Mouse (Mus musculus) intestine, embryonic 14.5 days (tissue): ENCODE measurements around the gene Tpk1. TPM values are rescaled to one million over a fixed set of nuclear protein-coding genes. Genes with fewer than 3 reads are reported as not detected.

Experiments used
- ATAC-seq: fragments of 200-750 bp; cut with Nextera tagmentation; replicated peaks from 2 replicates; pipeline ENCODE4 v1.8.0; 2017; ENCODE audit warnings: low read depth, moderate number of reproducible peaks, moderate TSS enrichment, moderate library complexity; ENCODE audit not compliant: low FRiP score, low TSS enrichment
- DNase-seq: peaks from one replicate; pipeline ENCODE4 v3.0.0-alpha.2; 2018; ENCODE audit warnings: low spot score
- H3K27ac ChIP-seq: fragments of 300-500 bp; sonication (generic); 2 replicates; pipeline ENCODE4 v1.5.1; 2014; ENCODE audit warnings: low read depth, mild to moderate bottlenecking, control low read depth
- H3K27me3 ChIP-seq: fragments of 300-500 bp; sonication (generic); replicated peaks from 2 replicates; pipeline ENCODE4 v1.6.1; 2014; ENCODE audit warnings: low read length, control low read depth; ENCODE audit not compliant: control insufficient read depth, insufficient read depth
- H3K36me3 ChIP-seq: fragments of 300-500 bp; sonication (generic); 2 replicates; pipeline ENCODE4 v1.6.1; 2014; ENCODE audit warnings: low read length, control low read depth; ENCODE audit not compliant: control insufficient read depth, insufficient read depth
- H3K4me1 ChIP-seq: fragments of 300-500 bp; sonication (generic); replicated peaks from 2 replicates; pipeline ENCODE4 v1.6.1; 2014; ENCODE audit warnings: low read length, control low read depth, mixed read lengths; ENCODE audit not compliant: control insufficient read depth, insufficient read depth
- H3K4me2 ChIP-seq: fragments of 300-500 bp; sonication (generic); 2 replicates; pipeline ENCODE4 v1.6.1; 2014; ENCODE audit warnings: low read length
- H3K4me3 ChIP-seq: fragments of 300-500 bp; sonication (generic); 2 replicates; pipeline ENCODE4 v1.5.1; 2014; ENCODE audit warnings: low read depth, low read length, control low read depth, mixed read lengths
- H3K9ac ChIP-seq: fragments of 300-500 bp; sonication (generic); 2 replicates; pipeline ENCODE4 v1.6.1; 2014; ENCODE audit warnings: mild to moderate bottlenecking, low read length
- H3K9me3 ChIP-seq: fragments of 300-500 bp; sonication (generic); 2 replicates; pipeline ENCODE4 v1.6.1; 2016; ENCODE audit warnings: low read length, control low read depth; ENCODE audit not compliant: control insufficient read depth
- WGBS: fragments of 180-500 bp; shearing (Covaris S2); extraction: QIAGEN DNeasy Blood & Tissue Kit; methylation state at CpG from one replicate; pipeline ENCODE4 v1.1.7; 2014; 5-methylcytosine and 5-hydroxymethylcytosine counted together
- polyA plus RNA-seq: library from polyadenylated mRNA; unstranded; fragments of >200 nt; fragmentation: Nextera tagmentation; extraction: Ambion mirVana; gene quantifications from 2 replicates; pipeline ENCODE4 v1.2.1, GENCODE M21; 2014

The Tpk1 gene
- polyA plus RNA-seq, 1 experiment from 2014 or later: 11.8 TPM

DNA sequence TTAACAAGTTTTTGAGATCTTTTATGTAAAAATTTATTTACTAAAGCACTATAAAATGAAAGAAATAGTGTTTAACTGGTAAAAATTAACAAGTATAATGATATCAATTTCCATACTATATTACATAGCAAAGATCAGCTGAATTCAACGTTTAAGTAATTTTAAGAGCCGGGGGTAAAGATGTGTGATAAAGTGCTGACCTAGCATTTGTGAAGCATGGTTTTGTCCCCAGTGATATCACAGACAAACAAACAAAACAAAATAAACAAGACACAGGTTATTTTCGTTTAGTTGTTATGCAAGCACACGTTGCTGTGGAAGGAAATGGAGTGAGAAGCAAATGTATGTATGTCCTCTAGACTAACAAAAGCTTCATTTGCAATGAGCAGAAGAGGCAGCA lies 103.6 kb downstream of the Tpk1 start:
- Histone ChIP-seq H3K4me1 (no peaks in the 10 kb centered on the region), H3K27ac (no peak overlapping the region), H3K4me3 (no peak overlapping the region), H3K4me2 (no peak overlapping the region), H3K9me3 (no peaks in the 10 kb centered on the region), H3K36me3 (no peaks in the 10 kb centered on the region), H3K27me3 (no peaks in the 10 kb centered on the region), H3K9ac (no peak overlapping the region)
- WGBS: 81% methylated on average over 4 of the region's 4 CpGs
- no peak for ATAC-seq
- no peak for DNase-seq

DNA sequence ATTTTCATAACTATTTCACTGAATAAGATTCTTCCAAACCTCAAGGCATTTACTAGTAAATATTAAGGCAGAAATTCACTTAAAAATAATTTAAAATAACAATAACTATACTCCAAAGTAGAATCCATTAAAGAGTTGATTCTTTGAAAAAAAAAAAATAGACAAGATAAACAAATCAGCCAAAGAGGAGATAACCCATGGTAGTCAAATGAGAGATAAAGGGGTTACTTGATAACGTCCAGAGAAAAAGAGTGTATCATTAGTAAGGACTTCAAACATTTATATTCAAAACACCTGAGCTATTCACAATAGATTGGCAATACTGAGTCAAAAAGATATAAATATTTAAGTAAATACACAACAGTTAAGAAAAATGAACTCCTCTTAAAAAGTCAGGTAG lies 114.7 kb downstream of the Tpk1 start:
- no peak overlapping the region for H3K27ac ChIP-seq
- DNase-seq (no peak), ATAC-seq (no peak)
- H3K9me3 ChIP-seq: no peaks in the 10 kb centered on the region
- no peaks in the 10 kb centered on the region for H3K36me3 ChIP-seq
- 80% methylated on average over 1 of the region's 1 CpGs for WGBS
- no peak overlapping the region for H3K4me3 ChIP-seq
- no peak overlapping the region for H3K9ac ChIP-seq
- no peaks in the 10 kb centered on the region for H3K4me1 ChIP-seq
- no peaks in the 10 kb centered on the region for H3K27me3 ChIP-seq
- no peak overlapping the region for H3K4me2 ChIP-seq

DNA sequence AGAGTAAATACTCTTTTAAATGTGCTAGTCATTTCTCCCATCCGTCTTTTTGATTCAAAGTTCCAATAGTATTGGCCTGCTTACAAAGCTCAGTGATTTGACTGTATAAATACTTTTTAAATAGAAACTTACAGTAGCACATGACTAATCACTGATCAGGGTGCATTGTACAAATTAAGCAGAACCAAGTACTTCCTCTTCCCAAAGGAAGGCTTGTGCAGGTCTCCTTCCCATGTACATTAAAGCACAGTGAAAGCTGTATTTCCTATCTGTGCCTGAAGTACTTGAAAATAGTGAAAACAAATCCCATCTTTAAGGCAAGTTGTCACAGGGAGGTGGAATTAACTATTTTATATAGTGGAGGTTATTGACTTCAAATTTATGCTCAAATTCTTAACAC lies 119.5 kb downstream of the Tpk1 start:
- H3K4me2 ChIP-seq: no peak overlapping the region
- 80% methylated on average over 1 of the region's 1 CpGs for WGBS
- no peak overlapping the region for H3K27ac ChIP-seq
- H3K4me1 ChIP-seq: no peaks in the 10 kb centered on the region
- DNase-seq (no peak), ATAC-seq (no peak)
- no peak overlapping the region for H3K4me3 ChIP-seq
- H3K27me3 ChIP-seq: no peaks in the 10 kb centered on the region
- H3K9me3 ChIP-seq: no peaks in the 10 kb centered on the region
- no peaks in the 10 kb centered on the region for H3K36me3 ChIP-seq
- H3K9ac ChIP-seq: no peak overlapping the region

- no peak overlapping the region for H3K9ac ChIP-seq
- no peak overlapping the region for H3K4me3 ChIP-seq
- ATAC-seq (no peak), DNase-seq (no peak)
- no peak overlapping the region for H3K27ac ChIP-seq
- H3K36me3 ChIP-seq: no peaks in the 10 kb centered on the region
- H3K27me3 ChIP-seq: no peaks in the 10 kb centered on the region
- 66% methylated on average over 2 of the region's 2 CpGs for WGBS
- H3K4me2 ChIP-seq: no peak overlapping the region
- no peaks in the 10 kb centered on the region for H3K4me1 ChIP-seq
- H3K9me3 ChIP-seq: no peaks in the 10 kb centered on the region
Measured at GRCm38 (mm10) chr6:43537252-43537870, 128.7 kb downstream of the Tpk1 start.

GRCm38 (mm10) chr6:43535459-43535858 lies 130.6 kb downstream of the Tpk1 start:
- Histone ChIP-seq H3K4me3 (no peak overlapping the region), H3K9ac (no peak overlapping the region), H3K27ac (no peak overlapping the region), H3K9me3 (no peaks in the 10 kb centered on the region), H3K36me3 (no peaks in the 10 kb centered on the region), H3K27me3 (no peaks in the 10 kb centered on the region), H3K4me1 (no peaks in the 10 kb centered on the region), H3K4me2 (no peak overlapping the region)
- WGBS: 87% methylated on average over 2 of the region's 2 CpGs
- no peak for ATAC-seq
- no peak for DNase-seq

- DNase-seq (no peak), ATAC-seq (no peak)
- no peak overlapping the region for H3K4me3 ChIP-seq
- H3K4me1 ChIP-seq: no peaks in the 10 kb centered on the region
- no peaks in the 10 kb centered on the region for H3K27me3 ChIP-seq
- H3K36me3 ChIP-seq: no peaks in the 10 kb centered on the region
- no peak overlapping the region for H3K27ac ChIP-seq
- no peaks in the 10 kb centered on the region for H3K9me3 ChIP-seq
- no peak overlapping the region for H3K4me2 ChIP-seq
- no peak overlapping the region for H3K9ac ChIP-seq
Measured at GRCm38 (mm10) chr6:43533323-43533722, 132.8 kb downstream of the Tpk1 start.

GRCm38 (mm10) chr6:43532822-43533221 lies 133.3 kb downstream of the Tpk1 start:
- H3K27me3 ChIP-seq: no peaks in the 10 kb centered on the region
- 83% methylated on average over 3 of the region's 3 CpGs for WGBS
- H3K4me3 ChIP-seq: no peak overlapping the region
- H3K4me1 ChIP-seq: no peaks in the 10 kb centered on the region
- ATAC-seq (no peak), DNase-seq (no peak)
- no peak overlapping the region for H3K4me2 ChIP-seq
- no peak overlapping the region for H3K9ac ChIP-seq
- no peaks in the 10 kb centered on the region for H3K9me3 ChIP-seq
- H3K36me3 ChIP-seq: no peaks in the 10 kb centered on the region
- no peak overlapping the region for H3K27ac ChIP-seq

- Histone ChIP-seq H3K9me3 (no peaks in the 10 kb centered on the region), H3K4me1 (no peaks in the 10 kb centered on the region), H3K27me3 (no peaks in the 10 kb centered on the region), H3K4me2 (no peak overlapping the region), H3K9ac (no peak overlapping the region), H3K27ac (no peak overlapping the region), H3K4me3 (no peak overlapping the region), H3K36me3 (no peaks in the 10 kb centered on the region)
- ATAC-seq: no peak
- no peak for DNase-seq
Measured at GRCm38 (mm10) chr6:43531996-43532395, 134.1 kb downstream of the Tpk1 start.

DNA sequence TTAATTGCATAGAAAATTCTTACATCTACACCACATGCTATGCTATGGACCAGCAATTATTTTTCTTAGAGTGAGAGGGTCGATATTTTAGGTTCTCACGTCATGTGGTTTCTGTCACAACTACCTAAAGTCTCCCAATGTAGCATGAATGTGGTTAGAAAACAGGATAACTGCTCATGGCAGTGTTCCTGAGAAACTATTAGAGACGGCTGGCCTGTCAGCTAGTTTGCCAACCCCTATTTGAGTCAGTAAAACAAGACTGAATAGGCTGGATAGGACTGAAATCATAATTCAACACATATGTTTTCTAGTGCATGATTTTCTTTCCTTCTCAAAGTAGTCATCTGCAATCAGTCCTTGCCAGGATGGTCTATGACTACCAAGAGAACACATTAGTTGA lies 137.1 kb downstream of the Tpk1 start:
- ATAC-seq (no peak), DNase-seq (no peak)
- Histone ChIP-seq H3K4me3 (no peak overlapping the region), H3K27me3 (no peaks in the 10 kb centered on the region), H3K9ac (no peak overlapping the region), H3K36me3 (no peaks in the 10 kb centered on the region), H3K4me2 (no peak overlapping the region), H3K4me1 (no peaks in the 10 kb centered on the region), H3K9me3 (no peaks in the 10 kb centered on the region), H3K27ac (no peak overlapping the region)
- 87% methylated on average over 3 of the region's 3 CpGs for WGBS
